Mouse (Mus musculus) colon, adult 2 months (tissue): ENCODE results near the gene Uba1y. TPM values are rescaled to one million over a fixed set of nuclear protein-coding genes. Genes with fewer than 3 reads are reported as not detected.

Source experiments
- polyA plus RNA-seq: library from polyadenylated mRNA; depleted of rRNA; stranded (reverse); fragments of >200 nt; gene quantifications from 2 replicates; pipeline ENCODE4 v1.2.3, GENCODE M21; 2012; rRNA removed

Uba1y gene
- not detected in 2 replicates for polyA plus RNA-seq

GRCm38 (mm10) chrY:818396-818795 lies at the start of gene Uba1y:
Gene Uba1y (plus strand): TSS chrY:818649.

GRCm38 (mm10) chrY:797309-797708 lies 21.1 kb upstream of the Uba1y start, which contains the start of gene Zfy1:
Gene Zfy1 (minus strand): TSS chrY:797409.

Other genes starting within 250 kb of the Uba1y start
- not detected in 2 replicates for gene Zfy1, start 21.2 kb upstream of the Uba1y start, polyA plus RNA-seq
- gene Kdm5d, start 79.1 kb downstream of the Uba1y start, polyA plus RNA-seq, result 6.0 TPM in 1 of 2 replicates, not detected in the other
- gene Eif2s3y, start 191.9 kb downstream of the Uba1y start, polyA plus RNA-seq, result 4.6 TPM in 1 of 2 replicates, not detected in the other